Mouse (Mus musculus) Patski (cell line): Measurements from ENCODE around the gene Usp21. TPM values are rescaled to one million over a fixed set of nuclear protein-coding genes. Genes with fewer than 3 reads are reported as not detected.

Experiments used
- ATAC-seq: fragments of 100-300 bp; one replicate; pipeline ENCODE4 v1.8.0; 2021
- CTCF ChIA-PET: fragments of 350-600 bp; sonication (Branson Sonifier 250); formaldehyde crosslinking; loops from one replicate; lab custom pipeline; 2022; ENCODE audit warnings: inconsistent platforms; lab: Charles Lee
- POLR2A ChIA-PET: fragments of 350-600 bp; sonication (Branson Sonifier 250); formaldehyde crosslinking; loops from one replicate; lab custom pipeline; 2022; ENCODE audit warnings: antibody characterized with exemption, inconsistent platforms; lab: Charles Lee
- DNase-seq: peaks from one replicate; pipeline ENCODE4 v3.0.0-alpha.2; 2011; ENCODE audit warnings: low read depth, low spot score
- H3K27me3 ChIP-seq: fragments of 371-371 bp; one replicate; pipeline ENCODE4 v1.5.1; 2021
- CTCF ChIP-seq: fragments of 100-300 bp; IDR thresholded peaks from one replicate; pipeline ENCODE4 v1.5.1; 2021
- in situ Hi-C: fragments of 300-500 bp; cut with MboI; formaldehyde crosslinking; loops from 3 replicates; pipeline ENCODE4 v1.11.1; 2018; ENCODE audit warnings: low pct_unique_long_range_greater_than_20kb, mixed read lengths
- polyA plus RNA-seq: library from polyadenylated mRNA; unstranded; gene quantifications from one replicate; pipeline ENCODE4 v1.2.3, GENCODE M21; 2021

Gene Usp21
- polyA plus RNA-seq, 1 experiment from 2014 or later = 64.9 TPM

GRCm38 (mm10) chr1:171279721-171280120 lies 8.1 kb downstream of the Usp21 start:
- DNase-seq (no peak), ATAC-seq (no peak)
- CTCF ChIA-PET = interaction anchor here (1.8 kb wide), 1 partner anchor 22 kb away, joined by 5 read pairs; no protein-coding TSS in a partner anchor
- POLR2A ChIA-PET = no interaction called here
- no peak for TF ChIP-seq CTCF
- in situ Hi-C loops = no loop called here
- no peaks in the 10 kb centered on the region for H3K27me3 ChIP-seq

DNA sequence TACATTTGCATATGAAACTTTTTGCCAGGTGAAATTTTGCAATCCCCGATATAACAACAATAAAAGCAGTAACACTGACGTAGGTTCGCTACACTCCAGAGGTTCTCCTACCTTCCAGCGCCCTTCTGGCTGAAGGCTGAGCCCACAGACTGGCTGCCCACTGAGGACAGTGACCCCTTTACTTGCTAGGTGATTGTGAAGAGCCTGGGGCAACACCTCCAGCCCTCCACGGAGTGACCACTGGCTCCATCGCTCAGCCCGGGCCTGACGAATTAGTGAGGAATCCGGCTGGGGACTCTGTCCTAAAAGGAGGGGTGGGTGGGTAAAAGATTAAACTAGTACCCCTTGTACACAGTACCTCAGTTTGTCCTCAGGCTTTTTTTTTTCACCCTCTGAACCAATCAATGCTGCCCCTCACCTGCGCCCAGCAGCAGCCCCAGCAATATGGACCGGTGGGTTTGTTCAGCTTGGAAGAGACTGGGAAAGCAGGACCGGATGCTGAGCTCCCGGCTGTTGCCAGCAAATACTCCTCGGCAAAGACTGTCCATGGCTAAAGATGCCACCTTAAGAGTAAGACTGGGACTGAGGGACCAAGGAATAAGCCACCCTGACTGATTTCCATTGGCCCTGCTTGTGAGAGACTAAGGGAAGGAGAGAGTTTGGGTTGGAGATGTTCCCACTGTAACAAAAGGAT lies 8.6 kb downstream of the Usp21 start:
- POLR2A ChIA-PET = no interaction called here
- H3K27me3 ChIP-seq = no peaks in the 10 kb centered on the region
- in situ Hi-C loops = no loop called here
- no peak for DNase-seq
- CTCF ChIA-PET = interaction anchor here (1.0 kb wide), 1 partner anchor 168 kb away, joined by 4 read pairs; no protein-coding TSS in a partner anchor
- no peak for TF ChIP-seq CTCF
- no peak for ATAC-seq

DNA sequence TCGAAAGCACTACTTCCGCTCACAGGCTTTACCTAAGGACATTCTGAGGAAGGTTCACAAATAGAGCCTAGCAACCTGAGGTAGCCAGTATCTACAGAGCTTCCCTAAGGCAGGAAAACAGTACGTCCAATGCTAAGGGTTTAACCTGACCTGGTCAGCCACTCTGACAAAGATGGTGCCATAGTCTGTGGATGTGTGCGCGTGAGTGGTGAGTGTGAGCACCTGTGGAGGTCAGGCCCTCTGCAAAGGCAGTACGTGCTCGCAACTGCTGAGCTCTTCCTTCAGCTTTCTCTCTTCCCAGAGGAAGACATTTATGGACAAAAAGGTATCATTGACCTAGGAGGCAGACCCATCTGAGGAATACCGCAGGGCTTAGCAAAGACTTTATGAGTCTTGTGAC lies 9.4 kb downstream of the Usp21 start:
- no peak for ATAC-seq
- TF ChIP-seq CTCF = no peak
- ChIA-PET POLR2A (interaction anchor here (2.2 kb wide), 1 partner anchor 8 kb away, joined by 8 read pairs; no protein-coding TSS in a partner anchor), CTCF (interaction anchor here (1.0 kb wide), 1 partner anchor 167 kb away, joined by 4 read pairs; no protein-coding TSS in a partner anchor)
- in situ Hi-C loops = no loop called here
- no peak for DNase-seq
- no peaks in the 10 kb centered on the region for H3K27me3 ChIP-seq

DNA sequence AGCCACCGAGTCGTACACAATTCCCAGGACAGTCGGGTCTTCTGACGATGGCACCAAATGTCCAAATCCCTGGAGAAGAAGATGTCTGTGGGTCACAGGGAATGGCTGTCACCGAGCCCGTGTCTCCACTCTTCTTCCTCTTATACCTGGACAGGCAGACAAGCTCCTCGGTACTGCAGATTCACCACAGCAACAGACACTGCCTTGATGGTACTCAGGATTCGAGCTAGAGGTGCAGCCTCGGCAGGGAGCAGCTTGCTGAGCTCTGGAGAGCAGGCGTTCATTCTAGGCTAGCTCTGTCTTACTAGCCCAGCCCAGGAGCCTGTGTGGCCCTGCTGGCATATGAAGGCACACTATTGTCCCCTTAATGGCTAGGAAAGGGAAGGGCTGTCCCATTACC lies 10.1 kb downstream of the Usp21 start:
- CTCF ChIA-PET = no interaction called here
- DNase-seq = no peak
- TF ChIP-seq CTCF = no peak
- POLR2A ChIA-PET = interaction anchor here (2.2 kb wide), 1 partner anchor 9 kb away, joined by 8 read pairs; no protein-coding TSS in a partner anchor
- no peaks in the 10 kb centered on the region for H3K27me3 ChIP-seq
- no peak for ATAC-seq
- in situ Hi-C loops = no loop called here

- in situ Hi-C loops = no loop called here
- TF ChIP-seq CTCF = no peak
- ChIA-PET CTCF (no interaction called here), POLR2A (interaction anchor here (2.2 kb wide), 1 partner anchor 10 kb away, joined by 8 read pairs; no protein-coding TSS in a partner anchor)
- ATAC-seq (no peak), DNase-seq (no peak)
- no peaks in the 10 kb centered on the region for H3K27me3 ChIP-seq
Observed at GRCm38 (mm10) chr1:171276110-171276748, 11.6 kb downstream of the Usp21 start.

DNA sequence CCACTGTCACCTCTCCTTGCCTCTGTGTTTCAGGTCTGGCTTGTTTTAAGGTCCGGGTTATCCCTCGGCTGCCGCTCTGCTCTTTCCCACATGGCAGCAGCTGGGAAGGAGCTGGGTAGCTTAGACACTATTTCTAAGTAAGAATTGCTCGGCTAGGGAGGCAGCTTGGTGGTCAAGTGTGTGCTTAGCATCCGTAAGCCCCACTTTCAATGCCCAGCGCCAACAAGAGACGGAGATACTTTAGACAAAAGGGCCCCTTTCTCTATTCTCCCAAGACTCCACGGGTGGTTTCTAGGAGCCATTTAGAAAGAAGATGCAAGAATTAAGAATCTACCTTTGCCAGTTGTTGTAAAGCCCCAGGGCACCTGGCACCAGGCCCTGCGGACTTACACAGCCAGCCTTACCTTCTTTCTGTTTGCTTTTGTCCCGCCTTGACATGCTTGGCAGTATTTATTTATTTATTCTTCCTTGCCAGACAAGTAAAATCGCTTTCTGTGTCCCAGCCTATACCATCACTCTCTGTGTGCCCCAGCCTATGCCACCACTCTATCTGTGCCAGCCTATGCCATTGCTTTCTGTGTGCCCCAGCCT lies 12.6 kb downstream of the Usp21 start:
- H3K27me3 ChIP-seq = no peaks in the 10 kb centered on the region
- DNase-seq (no peak), ATAC-seq (no peak)
- TF ChIP-seq CTCF = no peak
- ChIA-PET POLR2A (no interaction called here), CTCF (no interaction called here)
- in situ Hi-C loops = no loop called here

DNA sequence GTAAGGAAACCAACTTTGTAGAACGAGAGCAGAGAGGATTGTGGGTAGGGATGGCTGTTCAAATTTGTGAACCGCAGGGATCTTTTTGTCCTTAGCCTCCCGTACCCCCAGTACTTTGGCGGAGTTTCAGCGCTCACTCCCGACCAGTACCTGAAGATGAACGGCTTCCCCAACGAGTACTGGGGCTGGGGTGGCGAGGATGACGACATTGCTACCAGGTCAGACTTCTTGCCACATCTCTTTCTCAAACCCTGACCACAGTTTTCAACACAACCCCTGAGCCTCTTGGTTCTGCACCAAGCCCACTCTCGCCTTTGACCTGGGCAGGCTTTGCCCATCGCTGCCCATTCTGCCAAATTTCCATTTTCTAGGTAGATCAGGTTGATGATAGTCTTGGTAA lies 13.6 kb downstream of the Usp21 start:
- TF ChIP-seq CTCF = no peak
- ChIA-PET CTCF (no interaction called here), POLR2A (no interaction called here)
- no peaks in the 10 kb centered on the region for H3K27me3 ChIP-seq
- DNase-seq = no peak
- in situ Hi-C loops = loop anchor here (25.0 kb wide), 1 partner anchor 387 kb away; the partner anchor contains the start of genes Dusp12 and Gm26620
- no peak for ATAC-seq

GRCm38 (mm10) chr1:171272086-171272485 lies 15.7 kb downstream of the Usp21 start:
- no peak for DNase-seq
- in situ Hi-C loops = loop anchor here (25.0 kb wide), 1 partner anchor 385 kb away; the partner anchor contains the start of genes Dusp12 and Gm26620
- ChIA-PET CTCF (interaction anchor here (3.2 kb wide), 1 partner anchor 9 kb away, joined by 17 read pairs; the partner anchor contains the start of gene Ppox), POLR2A (interaction anchor here (0.8 to 2.2 kb wide), 3 partner anchors 9 to 108 kb away, joined by 3 to 13 read pairs (median 5); partner anchors contain the start of genes Ppox and Usp21)
- TF ChIP-seq CTCF = no peak
- no peak for ATAC-seq
- H3K27me3 ChIP-seq = no peaks in the 10 kb centered on the region

DNA sequence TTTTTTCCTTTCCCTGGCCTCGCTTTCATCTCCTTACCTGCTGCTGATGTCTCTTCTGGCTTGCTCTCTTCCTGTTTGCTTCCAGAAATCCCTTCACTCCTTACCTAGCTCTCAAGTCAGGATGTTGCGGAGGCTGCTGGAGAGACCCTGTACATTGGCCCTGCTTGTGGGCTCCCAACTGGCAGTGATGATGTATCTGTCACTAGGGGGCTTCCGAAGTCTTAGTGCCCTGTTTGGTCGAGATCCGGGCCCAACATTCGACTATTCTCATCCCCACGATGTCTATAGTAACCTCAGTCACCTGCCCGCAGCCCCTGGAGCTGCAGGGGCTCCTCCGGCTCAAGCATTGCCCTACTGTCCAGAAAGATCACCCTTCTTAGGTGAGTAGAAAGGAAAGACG lies 16.2 kb downstream of the Usp21 start:
- TF ChIP-seq CTCF = no peak
- in situ Hi-C loops = loop anchor here (25.0 kb wide), 1 partner anchor 384 kb away; the partner anchor contains the start of genes Dusp12 and Gm26620
- ATAC-seq (no peak), DNase-seq (no peak)
- ChIA-PET CTCF (interaction anchor here (1.0 to 3.2 kb wide), 2 partner anchors 10 to 14 kb away, joined by 3 to 17 read pairs; partner anchors contain the start of gene Ppox), POLR2A (interaction anchor here (0.8 to 2.2 kb wide), 3 partner anchors 10 to 108 kb away, joined by 3 to 13 read pairs (median 5); partner anchors contain the start of genes Ppox and Usp21)
- H3K27me3 ChIP-seq = no peaks in the 10 kb centered on the region

DNA sequence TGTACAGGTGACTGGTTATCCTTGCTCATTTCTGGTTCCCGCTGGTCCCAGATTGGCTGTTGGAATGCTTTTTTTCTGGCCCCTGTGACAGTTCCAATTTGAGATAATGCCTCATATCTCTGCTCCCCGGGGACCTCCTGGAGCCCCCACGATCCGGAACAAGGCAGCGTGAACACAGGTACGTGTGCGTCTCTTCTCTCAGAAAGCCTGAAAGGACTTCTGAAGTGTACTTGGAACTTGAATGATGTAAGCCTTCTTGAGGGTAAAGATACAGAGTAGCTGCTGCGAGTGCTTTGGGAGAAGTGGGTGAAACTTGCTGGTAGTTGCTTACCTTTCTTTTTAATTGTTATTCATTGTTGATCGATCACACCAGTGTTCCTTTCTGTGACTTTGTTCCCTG lies 16.6 kb downstream of the Usp21 start:
- H3K27me3 ChIP-seq = no peaks in the 10 kb centered on the region
- CTCF ChIA-PET = interaction anchor here (1.0 to 3.2 kb wide), 4 partner anchors 10 to 160 kb away, joined by 3 to 17 read pairs (median 4); partner anchors contain the start of gene Ppox
- in situ Hi-C loops = loop anchor here (25.0 kb wide), 1 partner anchor 384 kb away; the partner anchor contains the start of genes Dusp12 and Gm26620
- TF ChIP-seq CTCF = no peak
- no peak for ATAC-seq
- DNase-seq = no peak
- POLR2A ChIA-PET = interaction anchor here (0.5 to 2.2 kb wide), 2 partner anchors 16 to 193 kb away, joined by 4 to 13 read pairs; partner anchors contain the start of gene Usp21
